Mouse (Mus musculus) myocyte (in vitro differentiated cells): ENCODE data around the gene Pcsk2. TPM values are rescaled to one million over a fixed set of nuclear protein-coding genes. Genes with fewer than 3 reads are reported as not detected.

ENCODE experiments used
- H3K27me3 ChIP-seq: one replicate; pipeline ENCODE4 v1.6.1; 2011; ENCODE audit not compliant: control insufficient read depth, insufficient read depth, insufficient read length
- H3K36me3 ChIP-seq: one replicate; pipeline ENCODE4 v1.6.1; 2011; ENCODE audit not compliant: control insufficient read depth, insufficient read depth
- H3K4me2 ChIP-seq: one replicate; pipeline ENCODE4 v1.6.1; 2011; ENCODE audit warnings: low read depth, control low read depth
- H3K4me3 ChIP-seq: one replicate; pipeline ENCODE4 v1.5.1; 2011; ENCODE audit warnings: mild to moderate bottlenecking, control low read depth, moderate library complexity
- H3K79me2 ChIP-seq: one replicate; pipeline ENCODE4 v1.6.1; 2011; ENCODE audit not compliant: control insufficient read depth, insufficient read depth
- H3ac ChIP-seq: one replicate; pipeline ENCODE4 v1.6.1; 2011; ENCODE audit not compliant: control insufficient read depth, insufficient read length
- CEBPB ChIP-seq: IDR thresholded peaks from 2 replicates; pipeline ENCODE4 v1.6.1; 2011; ENCODE audit warnings: mild to moderate bottlenecking, moderate library complexity; ENCODE audit not compliant: poor library complexity, insufficient read depth, severe bottlenecking
- E2F4 ChIP-seq: IDR thresholded peaks from one replicate; pipeline ENCODE4 v1.6.1; 2011; ENCODE audit warnings: mild to moderate bottlenecking, control low read depth, moderate library complexity; ENCODE audit not compliant: insufficient read depth
- MAX ChIP-seq: IDR thresholded peaks from one replicate; pipeline ENCODE4 v1.6.1; 2011; ENCODE audit warnings: low read depth, mild to moderate bottlenecking, control low read depth
- MYOD1 ChIP-seq, 3 experiments: IDR thresholded peaks; one replicate each; pipeline ENCODE4 v1.6.1; 2011; ENCODE audit warnings: control low read depth in 2 of 3, low read depth in 2 of 3, mild to moderate bottlenecking in 2 of 3, moderate library complexity in 1 of 3; ENCODE audit not compliant: insufficient read length in 2 of 3, control insufficient read depth in 1 of 3
- MYOG ChIP-seq, 3 experiments: IDR thresholded peaks; one replicate each; pipeline ENCODE4 v1.6.1; 2011; ENCODE audit warnings: control low read depth in 2 of 3, low read depth in 2 of 3, mild to moderate bottlenecking in 2 of 3; ENCODE audit not compliant: insufficient read length in 2 of 3, control insufficient read depth in 1 of 3, insufficient read depth in 1 of 3
- POLR2A ChIP-seq: IDR thresholded peaks from one replicate; pipeline ENCODE4 v1.6.1; 2011; ENCODE audit warnings: low read depth, mild to moderate bottlenecking, control low read depth, moderate library complexity; ENCODE audit not compliant: insufficient read length
- POLR2AphosphoS2 ChIP-seq: IDR thresholded peaks from one replicate; pipeline ENCODE4 v1.6.1; 2011; ENCODE audit warnings: low read depth, control low read depth; ENCODE audit not compliant: insufficient read length
- REST ChIP-seq: IDR thresholded peaks from one replicate; pipeline ENCODE4 v1.6.1; 2011; ENCODE audit warnings: mild to moderate bottlenecking, control low read depth, moderate library complexity; ENCODE audit not compliant: insufficient read depth, insufficient read length
- SRF ChIP-seq: IDR thresholded peaks from one replicate; pipeline ENCODE4 v1.6.1; 2011; ENCODE audit warnings: low read depth; ENCODE audit not compliant: control insufficient read depth, insufficient read length
- TCF12 ChIP-seq: IDR thresholded peaks from one replicate; pipeline ENCODE4 v1.6.1; 2011; ENCODE audit warnings: mild to moderate bottlenecking, control low read depth; ENCODE audit not compliant: poor library complexity, insufficient read depth, severe bottlenecking
- TCF3 ChIP-seq: IDR thresholded peaks from one replicate; pipeline ENCODE4 v1.6.1; 2011; ENCODE audit warnings: low read depth, control low read depth; ENCODE audit not compliant: insufficient read length
- USF1 ChIP-seq: IDR thresholded peaks from one replicate; pipeline ENCODE4 v1.6.1; 2011; ENCODE audit warnings: low read depth, mild to moderate bottlenecking, control low read depth, moderate library complexity
- polyA plus RNA-seq: library from polyadenylated mRNA; unstranded; fragments of >200 nt; fragmentation: generic; extraction: Trizol; gene quantifications from one replicate; pipeline ENCODE4 v1.2.1, GENCODE M21; 2012; ENCODE audit warnings: missing spikeins

Gene Pcsk2
- polyA plus RNA-seq, 1 experiment, result 0.01 TPM

GRCm38 (mm10) chr2:143666785-143667184 lies 120.8 kb downstream of the Pcsk2 start:
- no peaks in the 10 kb centered on the region for H3K36me3 ChIP-seq
- TF ChIP-seq REST, result no peak
- no peak for TF ChIP-seq MYOD1 (IDR thresholded peaks at IDR 0.05; ENCODE audit: control insufficient read depth in 1 of 3, insufficient read length in 2 of 3, low read depth in 2 of 3)
- no peak for TF ChIP-seq SRF
- TF ChIP-seq POLR2AphosphoS2, result no peak
- no peak for TF ChIP-seq CEBPB
- TF ChIP-seq TCF3, result no peak
- no peaks in the 10 kb centered on the region for H3K79me2 ChIP-seq
- no peaks in the 10 kb centered on the region for H3K27me3 ChIP-seq
- H3K4me2 ChIP-seq, result no peak overlapping the region
- no peak overlapping the region for H3ac ChIP-seq
- H3K4me3 ChIP-seq, result no peak overlapping the region

- Histone ChIP-seq H3K36me3 (no peaks in the 10 kb centered on the region), H3K4me2 (no peak overlapping the region), H3K4me3 (no peak overlapping the region), H3K79me2 (no peaks in the 10 kb centered on the region), H3K27me3 (no peaks in the 10 kb centered on the region), H3ac (no peak overlapping the region)
- no peak for TF ChIP-seq E2F4
- TF ChIP-seq SRF, result no peak
- TF ChIP-seq MYOD1 (IDR thresholded peaks at IDR 0.05; ENCODE audit: control insufficient read depth in 1 of 3, insufficient read length in 2 of 3, low read depth in 2 of 3), result no peak
- TF ChIP-seq MYOG (IDR thresholded peaks at IDR 0.05; ENCODE audit: control insufficient read depth in 1 of 3, insufficient read depth in 1 of 3, insufficient read length in 2 of 3, low read depth in 2 of 3), result no peak
- no peak for TF ChIP-seq POLR2AphosphoS2
- no peak for TF ChIP-seq REST
- TF ChIP-seq TCF3, result no peak
- no peak for TF ChIP-seq USF1
- no peak for TF ChIP-seq MAX
These were observed 131.9 kb downstream of the Pcsk2 start for GRCm38 (mm10) chr2:143677869-143678268.

GRCm38 (mm10) chr2:143679513-143679912 lies 133.6 kb downstream of the Pcsk2 start:
- Histone ChIP-seq H3K79me2 (no peaks in the 10 kb centered on the region), H3K4me2 (no peak overlapping the region), H3K4me3 (no peak overlapping the region), H3K27me3 (no peaks in the 10 kb centered on the region), H3ac (no peak overlapping the region), H3K36me3 (no peaks in the 10 kb centered on the region)
- no peak for TF ChIP-seq POLR2AphosphoS2
- no peak for TF ChIP-seq TCF3
- TF ChIP-seq SRF, result no peak
- TF ChIP-seq USF1, result no peak
- no peak for TF ChIP-seq MAX
- TF ChIP-seq CEBPB, result no peak
- TF ChIP-seq MYOD1 (IDR thresholded peaks at IDR 0.05; ENCODE audit: control insufficient read depth in 1 of 3, insufficient read length in 2 of 3, low read depth in 2 of 3), result no peak
- TF ChIP-seq TCF12, result no peak
- TF ChIP-seq REST, result no peak
- no peak for TF ChIP-seq POLR2A
- TF ChIP-seq MYOG (IDR thresholded peaks at IDR 0.05; ENCODE audit: control insufficient read depth in 1 of 3, insufficient read depth in 1 of 3, insufficient read length in 2 of 3, low read depth in 2 of 3), result no peak
- no peak for TF ChIP-seq E2F4

- H3K79me2 ChIP-seq, result no peaks in the 10 kb centered on the region
- H3K36me3 ChIP-seq, result no peaks in the 10 kb centered on the region
- H3ac ChIP-seq, result no peak overlapping the region
- no peaks in the 10 kb centered on the region for H3K27me3 ChIP-seq
- peak overlapping the region; percentile 51 for H3K4me2 ChIP-seq
- TF ChIP-seq CEBPB, result peak; percentile 41; the same call in 1 of the 2 replicates
- TF ChIP-seq SRF, result no peak
- TF ChIP-seq MYOD1 (IDR thresholded peaks at IDR 0.05; ENCODE audit: control insufficient read depth in 1 of 3, insufficient read length in 2 of 3, low read depth in 2 of 3), result peak; percentile 28 to 91 (median 86)
- no peak for TF ChIP-seq REST
- TF ChIP-seq MAX, result no peak
- peak; percentile 72 for TF ChIP-seq TCF12
- TF ChIP-seq POLR2AphosphoS2, result no peak
- TF ChIP-seq MYOG (IDR thresholded peaks at IDR 0.05; ENCODE audit: control insufficient read depth in 1 of 3, insufficient read depth in 1 of 3, insufficient read length in 2 of 3, low read depth in 2 of 3), result peak in 2 of 3 experiments; percentile 24 to 89
- TF ChIP-seq TCF3, result peak; percentile 72
- H3K4me3 ChIP-seq, result no peak overlapping the region
These were observed 136.1 kb downstream of the Pcsk2 start for GRCm38 (mm10) chr2:143681873-143682555.

- H3K79me2 ChIP-seq, result no peaks in the 10 kb centered on the region
- no peak for TF ChIP-seq TCF3
- TF ChIP-seq POLR2AphosphoS2, result no peak
- no peak for TF ChIP-seq TCF12
- no peak for TF ChIP-seq MYOD1 (IDR thresholded peaks at IDR 0.05; ENCODE audit: control insufficient read depth in 1 of 3, insufficient read length in 2 of 3, low read depth in 2 of 3)
- no peak for TF ChIP-seq MAX
- no peak for TF ChIP-seq E2F4
- no peak for TF ChIP-seq SRF
- TF ChIP-seq POLR2A, result no peak
- TF ChIP-seq CEBPB, result no peak
- TF ChIP-seq MYOG (IDR thresholded peaks at IDR 0.05; ENCODE audit: control insufficient read depth in 1 of 3, insufficient read depth in 1 of 3, insufficient read length in 2 of 3, low read depth in 2 of 3), result no peak
- no peak for TF ChIP-seq USF1
- no peak for TF ChIP-seq REST
- no peaks in the 10 kb centered on the region for H3K36me3 ChIP-seq
- no peaks in the 10 kb centered on the region for H3K27me3 ChIP-seq
- no peak overlapping the region for H3K4me2 ChIP-seq
- H3K4me3 ChIP-seq, result no peak overlapping the region
- H3ac ChIP-seq, result no peak overlapping the region
These were observed 137.6 kb downstream of the Pcsk2 start for GRCm38 (mm10) chr2:143683513-143683912.
